Mouse (Mus musculus): ENCODE results near the gene Myo1a.

Gene Myo1a

DNA sequence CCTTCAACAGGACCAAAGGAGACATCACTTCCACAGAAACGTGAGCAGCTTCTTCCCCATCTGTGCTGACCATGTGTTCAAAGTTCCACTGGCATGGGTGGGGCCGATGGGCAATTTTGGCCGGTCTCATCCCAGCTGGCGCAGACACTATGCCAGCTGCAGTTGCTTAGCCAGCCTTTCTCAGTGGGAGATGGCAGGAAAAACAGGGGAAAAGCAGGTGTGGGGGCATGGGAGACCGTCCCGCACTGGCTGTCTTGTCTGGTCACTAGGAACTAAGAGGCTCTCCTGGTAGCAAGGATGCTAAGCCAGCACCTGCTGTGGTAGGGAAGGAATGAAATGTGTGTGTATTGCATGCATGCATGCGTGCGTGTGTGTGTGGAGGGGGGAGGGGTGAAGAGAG lies 23.5 kb downstream of the Myo1a start:
- DNase-seq (ENCODE audit: low spot score in 2 of 2) = no peak

DNA sequence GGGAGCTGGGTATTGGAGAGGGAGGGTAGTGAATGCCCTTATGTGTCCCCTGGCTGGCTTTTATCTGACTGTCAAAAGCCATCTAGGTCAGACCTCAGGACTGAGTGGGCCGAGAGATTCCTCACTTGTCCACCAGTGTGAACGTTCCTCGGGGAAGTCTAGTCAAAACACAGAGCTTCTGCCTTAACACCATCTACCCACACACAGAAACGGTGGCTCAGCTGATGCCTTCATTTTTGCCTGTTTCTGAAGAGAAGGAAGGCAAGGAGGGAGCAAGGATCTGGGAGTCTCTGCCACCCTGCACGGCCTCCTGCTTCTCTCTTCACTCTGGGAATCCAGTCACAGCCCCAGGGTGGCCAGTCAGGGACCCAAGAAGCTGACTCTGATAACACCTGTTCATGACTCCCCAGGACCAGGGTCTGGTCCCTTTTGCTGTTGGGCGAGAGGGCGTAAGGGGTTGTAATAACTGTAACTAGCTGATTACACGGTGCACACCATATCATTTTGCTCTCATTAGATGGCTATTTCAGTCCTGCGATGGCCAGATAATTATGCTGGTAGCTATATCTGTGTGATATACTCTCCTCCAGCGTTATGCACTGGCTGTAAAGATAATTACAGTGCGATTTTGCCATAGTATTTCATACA lies 25.4 kb downstream of the Myo1a start:
- no peak for DNase-seq (ENCODE audit: low spot score in 2 of 2)

DNA sequence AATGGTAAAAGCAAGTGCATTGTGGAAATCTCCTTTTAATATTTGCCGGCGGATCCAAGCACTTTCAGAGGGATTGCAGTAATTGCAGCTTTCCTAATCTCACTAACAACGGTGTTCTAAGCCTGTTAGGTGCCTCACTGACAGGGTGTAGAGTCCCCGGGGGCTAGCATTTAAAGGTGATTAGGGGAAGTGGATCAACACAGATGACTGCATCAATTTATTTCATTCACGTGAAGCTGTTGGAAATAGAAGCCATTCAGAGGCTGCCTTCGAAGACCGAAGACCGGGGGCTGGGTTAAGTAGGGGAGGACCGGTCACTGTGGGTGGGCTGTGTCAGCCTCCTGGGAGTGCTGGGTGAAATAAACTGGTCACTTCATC lies 26.0 kb downstream of the Myo1a start:
- no peak for DNase-seq (ENCODE audit: low spot score in 2 of 2)

DNA sequence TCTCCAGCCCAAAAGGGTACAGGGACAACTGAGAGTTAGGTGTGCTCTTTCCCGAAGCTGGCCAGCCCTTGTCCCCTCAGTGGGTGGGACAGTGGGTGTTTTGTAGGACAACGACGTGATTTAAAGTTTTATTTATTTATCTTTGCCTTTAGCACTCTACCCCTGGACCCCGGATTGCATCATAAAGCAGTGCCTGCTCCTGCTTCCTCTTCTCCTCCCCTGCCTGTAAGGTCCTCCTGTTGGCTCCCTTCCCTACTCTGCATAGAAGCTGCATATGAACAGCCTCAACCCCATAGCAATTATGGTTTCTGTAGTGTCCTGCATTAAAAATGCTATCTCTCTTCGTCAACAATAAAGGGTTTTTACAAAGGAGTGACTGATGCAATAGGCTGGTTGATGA lies 26.4 kb downstream of the Myo1a start:
- DNase-seq (ENCODE audit: low spot score in 2 of 2) = no peak

DNA sequence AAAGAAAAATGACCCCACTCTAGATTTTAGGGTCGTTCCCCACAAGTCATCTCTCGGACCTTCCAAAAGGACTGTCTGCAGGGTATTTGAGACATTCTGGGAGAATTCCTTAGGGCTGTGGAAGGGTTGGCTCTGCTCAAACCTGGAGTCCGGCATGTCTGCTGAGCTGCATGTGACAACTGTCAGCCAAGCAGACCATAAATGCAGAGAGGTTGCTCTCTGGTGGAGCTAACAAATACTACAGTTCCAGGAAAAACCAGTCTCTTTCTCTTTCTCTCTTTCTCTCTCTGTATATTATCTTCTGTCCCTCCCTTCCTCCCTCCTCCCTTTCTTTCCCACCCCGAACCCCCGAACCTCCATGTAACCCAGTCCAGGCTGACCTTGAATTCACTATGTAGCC lies 29.5 kb downstream of the Myo1a start:
- DNase-seq (ENCODE audit: low spot score in 2 of 2) = no peak

DNA sequence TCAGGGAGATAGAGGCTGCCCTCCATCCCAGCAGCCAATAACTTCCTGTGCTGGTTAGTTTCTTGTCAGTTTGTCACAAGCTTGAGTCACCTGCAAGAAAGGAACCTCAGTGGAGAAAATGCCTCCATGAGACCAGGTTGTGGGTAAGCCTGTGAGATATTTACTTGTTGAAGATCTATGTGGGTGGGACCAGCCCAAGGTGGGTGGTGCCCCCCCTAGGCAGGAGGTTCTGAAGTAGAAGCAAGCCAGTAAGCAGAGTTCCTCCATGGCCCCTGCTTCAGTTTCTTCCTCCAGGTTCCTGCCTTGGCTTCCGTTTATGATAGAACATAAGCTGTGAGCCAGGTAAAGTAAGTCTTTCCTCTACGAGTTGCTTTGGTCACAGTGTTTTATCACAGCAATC lies 31.3 kb downstream of the Myo1a start:
- no peak for DNase-seq (ENCODE audit: low spot score in 2 of 2)

DNA sequence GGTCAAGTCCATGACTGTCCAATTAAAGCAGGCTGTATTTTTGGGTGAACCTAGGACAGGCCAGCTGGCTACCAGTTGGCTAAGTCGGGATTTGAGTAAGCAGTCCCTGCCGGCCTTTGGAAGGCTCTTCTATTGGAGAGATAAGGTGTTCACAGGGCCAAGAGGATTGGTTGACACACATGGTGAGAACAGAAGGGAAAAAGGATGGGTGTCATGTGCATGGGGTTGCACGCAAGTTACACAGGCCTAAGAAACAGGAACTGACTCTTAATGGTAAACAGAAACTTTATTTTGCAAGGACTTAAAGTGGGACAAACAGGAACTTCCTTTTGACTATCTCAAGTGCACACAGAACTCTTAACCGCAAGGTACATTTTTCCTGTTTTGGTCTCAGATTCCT lies 31.9 kb downstream of the Myo1a start:
- DNase-seq (ENCODE audit: low spot score in 2 of 2) = no peak

DNA sequence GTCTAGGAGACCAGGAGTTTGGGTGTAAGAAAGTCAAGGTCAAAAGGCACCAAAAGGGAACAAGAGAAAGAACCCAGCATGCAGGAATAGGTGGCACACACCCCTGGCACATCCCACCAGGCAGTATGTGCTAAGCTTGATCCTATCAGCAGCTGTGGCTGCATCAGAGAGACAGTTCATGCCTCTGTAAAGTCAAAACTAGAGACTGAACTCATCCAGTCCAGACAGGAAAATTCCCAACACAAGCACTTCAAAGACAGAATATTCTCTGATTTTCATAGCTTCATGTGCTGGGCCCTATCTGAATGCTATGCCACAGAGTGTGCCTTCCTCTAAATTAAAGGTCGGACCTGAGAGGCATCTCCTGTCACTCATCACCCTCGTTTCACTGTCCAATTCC lies 32.6 kb downstream of the Myo1a start:
- DNase-seq (ENCODE audit: low spot score in 2 of 2) = no peak

DNA sequence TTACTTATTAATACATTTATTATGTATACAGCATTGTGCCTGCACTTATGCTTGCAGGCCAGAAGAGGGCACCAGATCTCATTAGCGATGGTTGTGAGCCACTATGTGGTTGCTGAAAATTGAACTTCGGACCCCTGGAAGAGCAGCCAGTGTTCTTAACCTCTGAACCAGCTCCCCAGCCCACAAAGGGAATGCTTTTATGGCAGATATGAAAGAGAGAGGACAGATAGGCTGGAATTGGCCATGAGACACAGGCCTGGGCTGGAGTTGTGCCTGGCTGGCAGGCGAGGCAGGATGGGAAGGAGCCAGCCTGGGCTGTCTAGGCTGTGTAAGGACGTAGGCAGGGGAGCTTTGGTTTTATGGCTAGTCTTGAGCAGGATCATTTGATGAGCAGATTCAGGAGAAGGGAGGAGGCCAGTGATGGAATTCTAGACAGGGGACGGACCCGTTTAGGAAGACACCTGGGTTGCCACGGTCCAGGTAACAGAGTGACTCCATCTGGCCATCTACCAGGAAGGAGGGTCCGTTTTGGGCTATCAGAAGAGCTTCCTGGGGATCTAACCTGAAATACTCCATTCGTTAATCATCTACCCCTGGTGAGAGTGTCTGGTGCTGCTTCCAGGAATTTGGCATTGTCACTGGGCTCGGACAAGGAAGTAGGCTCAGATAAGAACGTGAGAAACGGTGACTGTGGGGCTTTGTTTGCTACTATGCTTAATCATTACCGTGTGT lies 33.3 kb downstream of the Myo1a start:
- DNase-seq (ENCODE audit: low spot score in 2 of 2) = peak in 1 of 2 experiments; percentile 25

DNA sequence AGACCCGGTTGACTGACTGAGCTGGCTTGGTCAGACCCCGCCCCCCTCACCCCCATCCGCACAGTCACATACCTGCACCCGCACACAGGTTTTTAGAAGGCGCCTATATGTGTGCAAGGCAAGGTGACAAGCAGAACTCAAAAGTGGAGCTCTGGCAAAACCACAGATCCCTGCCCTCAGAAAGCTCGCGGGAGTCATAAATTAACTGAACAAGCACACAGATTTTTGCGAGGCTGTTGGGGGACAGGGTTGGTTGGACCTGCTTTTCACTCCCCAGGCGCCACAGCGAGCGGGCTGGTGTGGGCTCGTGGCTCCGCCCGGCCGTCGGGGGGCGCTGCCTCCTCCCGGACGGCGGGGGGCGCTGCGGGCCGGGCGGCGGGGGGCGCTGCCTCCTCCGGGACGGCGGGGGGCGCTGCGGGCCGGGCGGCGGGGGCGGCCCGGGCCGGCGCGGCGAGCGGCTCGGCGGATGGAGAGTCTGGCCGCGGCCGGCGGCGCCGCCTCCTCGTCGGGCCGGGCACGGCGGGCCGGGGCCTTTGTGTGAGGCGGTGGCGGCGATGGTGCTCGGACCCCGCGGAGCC lies 34.2 kb downstream of the Myo1a start, which contains the start of gene Zbtb39:
Zbtb39 (plus strand) TSS at position 456 of the 578 bp plus-strand sequence.
- peak; percentile 73 to 75 for DNase-seq (ENCODE audit: low spot score in 2 of 2)

DNA sequence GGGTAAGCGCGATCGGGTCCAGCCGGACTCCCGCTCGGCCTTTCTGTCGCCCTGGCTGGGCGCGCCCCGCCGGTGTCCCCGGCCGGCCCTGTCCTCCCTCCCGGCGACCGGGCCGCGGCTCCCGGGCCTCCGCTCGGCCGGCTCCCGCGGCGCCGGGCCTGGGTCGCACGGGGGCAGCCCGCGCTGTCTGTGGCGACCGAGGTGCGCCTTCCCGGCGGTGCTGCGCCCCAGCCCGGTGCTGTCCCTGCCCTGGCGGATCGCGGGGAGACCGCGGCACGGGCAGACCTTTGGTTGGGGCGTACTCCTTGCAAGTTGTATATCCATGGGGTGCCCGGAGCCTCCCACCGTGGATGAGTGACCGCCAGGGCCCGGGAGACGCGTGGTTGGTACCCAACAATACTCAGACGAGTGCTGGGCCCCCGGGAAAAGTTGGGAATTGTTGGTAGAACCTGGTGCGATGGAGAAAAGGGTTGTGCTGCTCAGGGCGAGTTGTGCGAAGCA lies 34.7 kb downstream of the Myo1a start:
- no peak for DNase-seq (ENCODE audit: low spot score in 2 of 2)

DNA sequence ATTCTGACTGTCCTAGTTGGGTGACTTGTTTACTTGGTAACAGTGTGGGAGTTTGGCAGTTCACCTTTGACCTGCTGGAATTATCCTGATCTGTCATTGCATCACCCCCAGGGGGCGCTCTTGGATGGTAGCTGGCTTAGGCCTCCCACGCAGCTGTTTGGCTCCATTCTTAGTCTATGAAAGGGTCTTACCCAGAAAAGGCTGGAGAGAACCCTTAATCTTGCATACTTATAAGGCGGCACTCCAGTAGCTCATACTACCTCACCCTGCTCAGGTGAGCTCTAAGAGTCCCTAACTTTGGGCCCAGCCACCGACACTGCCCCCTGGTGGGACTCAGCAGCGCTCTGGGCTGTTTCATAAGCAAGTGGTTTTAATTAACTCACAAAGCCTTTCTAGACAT lies 39.7 kb downstream of the Myo1a start:
- peak; percentile 29 to 31 for DNase-seq (ENCODE audit: low spot score in 2 of 2)

DNA sequence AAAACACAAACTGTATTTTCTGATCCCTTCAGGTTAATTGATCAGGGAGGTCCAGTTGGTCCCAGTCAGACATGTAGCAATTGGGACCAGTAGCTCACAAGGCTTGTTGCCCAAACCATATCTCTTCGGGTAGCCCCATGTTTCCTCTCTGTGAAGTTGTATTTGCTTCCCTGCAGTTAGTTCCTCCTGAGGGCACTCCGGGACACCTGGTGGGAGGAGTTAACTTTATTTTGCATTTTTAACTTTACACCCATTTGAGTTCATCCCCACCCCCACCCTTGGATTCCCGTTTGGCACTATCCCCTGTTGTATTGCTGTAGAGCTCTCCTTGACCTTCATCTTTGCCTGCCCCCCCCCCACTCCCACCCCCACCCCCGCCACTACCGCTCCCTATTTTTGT lies 40.9 kb downstream of the Myo1a start:
- DNase-seq (ENCODE audit: low spot score in 2 of 2) = no peak

DNA sequence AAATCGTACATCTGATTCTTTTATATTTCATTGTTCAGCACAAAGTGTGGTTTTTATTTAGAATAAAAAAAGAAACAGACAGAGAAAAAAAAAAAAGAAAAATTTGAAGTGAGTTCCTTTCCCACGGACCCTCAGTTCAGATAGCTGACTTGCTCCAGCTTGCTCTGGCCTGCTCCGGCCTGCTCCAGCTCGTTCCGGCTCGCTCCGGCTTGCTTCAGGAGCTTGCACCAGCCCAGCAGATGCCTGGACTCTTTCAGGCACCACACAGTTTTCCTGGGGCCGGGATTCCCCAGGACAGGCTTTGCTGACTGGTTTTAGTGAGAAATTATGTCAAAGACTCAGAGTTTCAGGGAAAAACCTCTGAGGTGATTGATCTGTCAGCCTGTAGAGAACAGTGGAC lies 42.3 kb downstream of the Myo1a start:
- DNase-seq (ENCODE audit: low spot score in 2 of 2) = no peak

DNA sequence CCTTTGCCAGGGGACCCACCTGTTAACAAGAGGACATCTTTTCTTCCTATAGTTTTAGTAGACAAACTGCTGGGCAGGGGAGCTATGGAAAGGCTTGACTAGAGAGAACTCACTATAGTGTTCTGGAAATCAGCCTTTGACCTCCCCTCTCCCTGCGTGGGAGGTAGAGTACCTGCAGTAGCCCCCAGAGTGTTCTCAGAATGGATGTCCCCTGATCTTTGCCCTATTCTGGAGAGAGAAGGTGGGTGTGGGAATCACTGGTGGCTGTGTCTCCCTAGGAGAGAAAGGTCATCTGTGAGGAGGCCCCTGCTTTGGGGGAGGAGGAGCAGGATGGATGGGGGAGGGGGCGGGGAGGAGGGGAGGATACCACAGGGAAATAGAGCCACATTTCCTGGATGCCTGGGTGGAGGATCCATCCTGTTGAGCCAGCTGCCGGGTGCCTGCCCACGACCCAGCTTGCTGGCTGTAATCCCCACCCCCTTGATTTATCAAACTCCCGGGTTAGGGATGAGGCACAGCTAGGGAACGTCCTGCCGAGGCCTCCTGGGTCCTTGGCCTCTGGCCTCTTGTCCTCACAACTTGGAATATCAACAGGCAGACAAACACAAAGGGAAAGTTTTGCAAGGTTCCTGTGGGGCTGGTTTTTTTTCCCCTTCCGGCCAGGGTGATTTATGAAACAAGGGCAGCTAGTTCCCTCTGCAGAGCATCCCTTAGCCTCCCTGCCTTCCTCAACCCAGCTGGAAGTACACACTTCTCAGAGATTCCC lies 44.1 kb downstream of the Myo1a start:
- DNase-seq (ENCODE audit: low spot score in 2 of 2) = peak; percentile 67 to 78

DNA sequence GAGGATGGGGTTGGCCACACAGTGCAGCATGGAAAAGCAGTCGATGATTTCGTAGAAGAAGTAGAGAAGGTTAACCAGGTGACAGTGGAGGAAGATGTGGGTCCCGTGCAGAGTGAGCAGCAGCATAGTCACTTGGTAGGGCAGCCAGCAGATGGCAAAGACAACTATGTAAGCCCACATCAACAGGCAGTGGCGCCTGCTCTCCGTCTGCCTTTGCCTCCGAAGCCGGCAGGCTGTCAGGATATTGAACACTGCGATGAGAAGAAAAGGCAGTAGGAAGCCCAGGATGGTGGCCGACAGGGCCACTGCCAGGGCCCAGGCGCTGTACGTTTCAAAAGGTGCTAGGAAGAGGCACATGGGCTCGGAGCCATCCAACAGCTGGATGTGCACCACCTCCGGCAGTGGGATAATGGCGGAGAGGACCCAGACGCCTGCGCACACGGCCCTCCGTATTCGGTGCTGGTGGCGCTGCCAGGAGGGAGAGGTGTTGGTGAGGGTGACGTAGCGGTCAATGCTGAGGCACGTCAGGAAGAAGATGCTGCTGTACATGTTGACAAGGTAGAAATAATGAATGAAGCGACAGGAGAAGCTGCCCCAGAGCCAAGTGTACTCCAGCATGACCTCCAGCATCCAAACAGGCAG lies 45.3 kb downstream of the Myo1a start:
- peak in 1 of 2 experiments; percentile 30 for DNase-seq (ENCODE audit: low spot score in 2 of 2)

DNA sequence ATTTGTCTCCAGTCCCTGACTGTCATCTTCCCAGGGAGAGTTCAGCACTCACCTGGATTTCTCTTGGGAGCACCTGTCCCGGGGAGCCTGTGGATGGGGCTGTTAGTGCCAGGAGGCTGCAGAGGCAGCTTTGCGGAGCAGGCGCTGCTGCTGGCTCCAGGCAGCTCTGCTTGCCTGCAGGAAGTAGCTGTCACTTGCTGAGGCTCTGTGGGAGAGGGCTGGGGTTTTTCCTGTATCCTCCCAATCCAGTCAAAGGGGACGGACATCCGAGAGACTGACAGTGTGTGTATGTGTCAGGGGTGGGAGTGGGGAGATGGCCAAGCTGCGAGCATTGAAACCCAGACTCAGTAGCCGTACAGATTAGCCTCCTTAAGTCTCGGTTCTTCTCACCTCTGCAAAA lies 46.6 kb downstream of the Myo1a start, which contains the start of gene Gpr182:
Gpr182 (minus strand) TSS at position 185 of the 400 bp plus-strand sequence.
- peak; percentile 45 to 70 for DNase-seq (ENCODE audit: low spot score in 2 of 2)

DNA sequence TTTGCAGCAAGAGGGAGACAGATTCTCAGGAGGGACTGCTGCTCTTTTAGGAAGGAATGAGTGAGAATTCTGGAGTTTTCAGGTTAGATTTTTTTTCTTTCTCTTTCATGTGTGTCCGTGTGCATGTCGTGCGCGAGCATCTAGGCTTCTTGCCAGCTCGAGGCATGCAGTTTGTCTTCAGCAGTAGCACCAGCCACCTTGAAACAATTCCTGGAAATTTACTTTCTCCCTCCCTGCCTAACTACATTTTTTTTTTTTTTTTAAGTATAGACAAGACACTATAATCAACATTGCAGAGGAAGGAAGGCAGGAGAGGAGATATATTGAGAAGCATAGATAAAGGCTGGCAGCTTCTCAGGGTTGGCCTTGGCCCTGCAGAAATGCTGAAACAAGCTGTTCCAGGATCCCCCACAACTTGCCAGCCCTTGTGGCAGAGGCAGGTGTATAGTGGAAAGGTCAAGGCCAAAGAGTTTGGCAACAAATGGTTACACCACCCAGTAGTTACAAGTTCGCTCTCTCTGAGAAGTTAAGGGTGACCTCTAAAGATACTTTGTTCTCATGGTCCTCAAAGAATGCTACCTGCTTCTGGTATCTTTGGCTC lies 49.7 kb downstream of the Myo1a start:
- DNase-seq (ENCODE audit: low spot score in 2 of 2) = peak in 1 of 2 experiments; percentile 33

DNA sequence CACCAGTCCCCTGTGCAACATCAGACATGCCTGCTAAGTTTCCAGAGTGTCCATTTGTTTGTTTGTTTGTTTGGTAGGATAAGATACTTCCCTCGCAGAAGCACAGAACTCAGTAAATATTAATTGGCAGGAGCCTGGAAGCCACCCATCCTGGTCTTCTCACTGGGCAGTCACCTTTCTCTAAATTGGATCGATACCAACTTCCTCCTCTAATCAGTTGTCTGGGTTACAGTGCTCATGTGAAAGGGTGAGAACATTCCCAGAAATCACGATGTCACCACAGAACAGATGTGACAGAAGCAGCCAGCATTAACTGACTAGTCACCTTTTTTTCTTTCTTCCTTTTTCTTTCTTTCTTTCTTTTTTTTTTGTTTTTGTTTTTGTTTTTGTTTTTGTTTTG lies 50.3 kb downstream of the Myo1a start:
- peak in 1 of 2 experiments; percentile 49 for DNase-seq (ENCODE audit: low spot score in 2 of 2)

DNA sequence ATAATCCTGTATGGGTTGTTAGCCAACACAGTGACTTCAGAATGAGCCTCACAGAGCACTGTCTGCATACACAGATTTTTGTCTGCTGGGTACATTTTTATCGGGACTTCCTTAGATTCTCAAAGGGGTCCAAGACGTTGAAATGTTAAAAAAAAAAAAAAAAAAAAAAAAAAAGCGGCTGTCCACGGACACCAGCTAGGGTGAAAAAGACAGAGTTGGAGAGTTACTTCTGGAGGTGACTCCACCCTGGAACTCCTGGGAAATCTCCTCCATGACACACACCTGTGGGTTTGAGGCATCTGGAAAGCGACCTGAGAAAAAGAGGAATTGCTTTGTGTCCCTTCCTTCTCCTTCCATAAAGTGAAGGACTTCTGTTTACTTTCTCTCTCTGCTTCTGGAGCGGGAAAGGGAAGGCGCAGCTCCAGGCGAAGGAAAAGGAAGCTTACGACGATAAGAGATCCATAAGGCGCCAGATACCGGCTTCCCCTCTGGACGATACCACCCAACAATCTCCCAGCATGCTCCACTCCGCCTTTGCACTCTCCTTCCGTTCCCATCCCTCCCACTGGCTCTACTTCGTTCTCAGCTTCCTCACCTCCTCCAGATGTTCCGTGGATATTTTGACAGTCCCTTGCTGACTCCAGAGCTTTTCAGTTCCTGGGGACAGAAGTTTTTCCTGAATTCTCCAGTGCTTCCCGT lies 50.9 kb downstream of the Myo1a start:
- DNase-seq (ENCODE audit: low spot score in 2 of 2) = peak; percentile 52 to 56
